Mouse (Mus musculus): ENCODE results near the gene Aldh1a7.

The Aldh1a7 gene

GRCm38 (mm10) chr19:20727381-20727780 lies at the start of gene Aldh1a7:
Gene Aldh1a7, minus strand, starts transcription at chr19:20727562.
- 93% methylated on average over 2 of the region's 2 CpGs for WGBS

GRCm38 (mm10) chr19:20775681-20776080 lies 48.3 kb upstream of the Aldh1a7 start:
- WGBS: 82% methylated on average over 2 of the region's 2 CpGs

GRCm38 (mm10) chr19:20773941-20774340 lies 46.6 kb upstream of the Aldh1a7 start:
- 76% methylated on average over 7 of the region's 7 CpGs for WGBS

GRCm38 (mm10) chr19:20764214-20764613 lies 36.9 kb upstream of the Aldh1a7 start:
- WGBS: 16% methylated on average over 1 of the region's 1 CpGs

- WGBS: 81% methylated on average over 4 of the region's 4 CpGs
Observed at GRCm38 (mm10) chr19:20761675-20762426, 34.5 kb upstream of the Aldh1a7 start.

GRCm38 (mm10) chr19:20761119-20761518 lies 33.8 kb upstream of the Aldh1a7 start:
- 66% methylated on average over 3 of the region's 3 CpGs for WGBS

GRCm38 (mm10) chr19:20744630-20745029 lies 17.3 kb upstream of the Aldh1a7 start:
- 91% methylated on average over 1 of the region's 1 CpGs for WGBS

- WGBS: 43% methylated on average over 1 of the region's 1 CpGs
Observed at GRCm38 (mm10) chr19:20728278-20728677, 916 bp upstream of the Aldh1a7 start.

GRCm38 (mm10) chr19:20722913-20723312 lies 4.4 kb downstream of the Aldh1a7 start:
- WGBS: 97% methylated on average over 2 of the region's 2 CpGs

- WGBS: 57% methylated on average over 2 of the region's 2 CpGs
Observed at GRCm38 (mm10) chr19:20720298-20720697, 7.1 kb downstream of the Aldh1a7 start.

- 94% methylated on average over 3 of the region's 3 CpGs for WGBS
Observed at GRCm38 (mm10) chr19:20715617-20716016, 11.7 kb downstream of the Aldh1a7 start.

- WGBS: 89% methylated on average over 1 of the region's 1 CpGs
Observed at GRCm38 (mm10) chr19:20715093-20715492, 12.3 kb downstream of the Aldh1a7 start.

- WGBS: 89% methylated on average over 4 of the region's 4 CpGs
Observed at GRCm38 (mm10) chr19:20714543-20714942, 12.8 kb downstream of the Aldh1a7 start.

GRCm38 (mm10) chr19:20706747-20707146 lies 20.6 kb downstream of the Aldh1a7 start:
- 83% methylated on average over 4 of the region's 4 CpGs for WGBS

GRCm38 (mm10) chr19:20702074-20702473 lies 25.3 kb downstream of the Aldh1a7 start:
- WGBS: 52% methylated on average over 3 of the region's 3 CpGs

- 79% methylated on average over 3 of the region's 3 CpGs for WGBS
Observed at GRCm38 (mm10) chr19:20677697-20678355, 49.5 kb downstream of the Aldh1a7 start.

- 87% methylated on average over 3 of the region's 3 CpGs for WGBS
Observed at GRCm38 (mm10) chr19:20654141-20654873, 73.1 kb downstream of the Aldh1a7 start.

GRCm38 (mm10) chr19:20653082-20653676 lies 74.2 kb downstream of the Aldh1a7 start:
- WGBS: 87% methylated on average over 1 of the region's 1 CpGs

- 41% methylated on average over 2 of the region's 2 CpGs for WGBS
Observed at GRCm38 (mm10) chr19:20650008-20650407, 77.4 kb downstream of the Aldh1a7 start.

GRCm38 (mm10) chr19:20644346-20644745 lies 83.0 kb downstream of the Aldh1a7 start:
- 68% methylated on average over 3 of the region's 3 CpGs for WGBS
